Mouse (Mus musculus): ENCODE data around the gene Hoga1. TPM values are rescaled to one million over a fixed set of nuclear protein-coding genes. Genes with fewer than 3 reads are reported as not detected.

The Hoga1 gene
- polyA plus RNA-seq, 1 experiment from 2014 or later, result 1.3 TPM

DNA sequence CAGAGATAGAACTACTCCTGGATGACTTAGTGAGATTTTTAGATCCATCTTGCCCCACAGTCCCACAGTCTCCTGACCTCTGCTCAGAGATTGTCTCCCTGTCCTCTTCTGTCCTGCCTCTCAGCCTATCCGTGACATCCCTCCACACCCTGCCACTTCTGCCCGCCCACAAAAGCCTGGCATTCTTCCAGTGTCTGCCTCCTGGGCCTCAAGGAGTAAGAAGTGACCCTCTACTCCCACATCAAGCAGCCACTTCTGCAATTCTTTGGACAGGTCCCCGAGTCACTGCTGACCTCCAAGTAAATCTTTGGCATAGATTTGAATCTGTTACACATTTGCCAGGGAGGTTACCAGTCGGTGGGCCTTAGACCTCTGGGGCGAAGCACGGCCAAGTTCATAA, 8.8 kb downstream of the Hoga1 start:
- no peak overlapping the region for H3K4me3 ChIP-seq (ENCODE audit: low read length)
- 48% methylated on average over 6 of the region's 6 CpGs for WGBS

DNA sequence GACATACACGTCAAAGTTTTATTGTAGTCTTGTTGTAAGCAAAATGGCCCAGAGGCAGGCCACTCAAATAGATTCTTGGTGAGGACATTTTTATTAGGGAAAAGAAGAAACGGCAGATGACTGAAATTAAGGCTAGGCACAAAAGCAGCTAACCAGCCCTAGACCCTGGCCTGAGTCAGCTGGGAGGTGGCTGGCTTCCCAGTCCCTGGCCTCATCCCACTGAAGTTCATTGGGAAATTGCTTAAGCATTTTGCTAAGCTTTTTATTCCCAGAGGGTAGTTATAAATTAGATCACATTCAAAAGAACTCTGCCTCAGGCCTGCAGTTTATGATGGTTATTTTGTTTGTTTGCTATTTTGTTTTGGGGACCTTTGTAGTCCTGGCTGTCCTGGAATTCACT, 10.5 kb downstream of the Hoga1 start:
- Histone ChIP-seq H3K4me2 (ENCODE audit: low read depth, low read length) (no peak overlapping the region), H3K27ac (ENCODE audit: low read length) (no peak overlapping the region)
- no peak for ATAC-seq (ENCODE audit: low read depth)

More for the DNA sequence above, 8.8 kb downstream of the Hoga1 start:
- Histone ChIP-seq H3K4me2 (ENCODE audit: low read depth, low read length) (no peak overlapping the region), H3K27me3 (ENCODE audit: control insufficient read depth, insufficient read depth, low read depth, low read length) (no peaks in the 10 kb centered on the region), H3K27ac (ENCODE audit: low read length) (no peak overlapping the region), H3K9me3 (ENCODE audit: control insufficient read depth, low read length) (no peaks in the 10 kb centered on the region), H3K9ac (ENCODE audit: low read length) (no peak overlapping the region), H3K36me3 (ENCODE audit: control insufficient read depth, insufficient read depth, low read length) (no peaks in the 10 kb centered on the region), H3K4me1 (replicated peaks; ENCODE audit: control insufficient read depth, insufficient read depth, low read length) (no peaks in the 10 kb centered on the region)
- peak; percentile 51; the same call in 1 of the 2 replicates for ATAC-seq (ENCODE audit: low read depth)

DNA sequence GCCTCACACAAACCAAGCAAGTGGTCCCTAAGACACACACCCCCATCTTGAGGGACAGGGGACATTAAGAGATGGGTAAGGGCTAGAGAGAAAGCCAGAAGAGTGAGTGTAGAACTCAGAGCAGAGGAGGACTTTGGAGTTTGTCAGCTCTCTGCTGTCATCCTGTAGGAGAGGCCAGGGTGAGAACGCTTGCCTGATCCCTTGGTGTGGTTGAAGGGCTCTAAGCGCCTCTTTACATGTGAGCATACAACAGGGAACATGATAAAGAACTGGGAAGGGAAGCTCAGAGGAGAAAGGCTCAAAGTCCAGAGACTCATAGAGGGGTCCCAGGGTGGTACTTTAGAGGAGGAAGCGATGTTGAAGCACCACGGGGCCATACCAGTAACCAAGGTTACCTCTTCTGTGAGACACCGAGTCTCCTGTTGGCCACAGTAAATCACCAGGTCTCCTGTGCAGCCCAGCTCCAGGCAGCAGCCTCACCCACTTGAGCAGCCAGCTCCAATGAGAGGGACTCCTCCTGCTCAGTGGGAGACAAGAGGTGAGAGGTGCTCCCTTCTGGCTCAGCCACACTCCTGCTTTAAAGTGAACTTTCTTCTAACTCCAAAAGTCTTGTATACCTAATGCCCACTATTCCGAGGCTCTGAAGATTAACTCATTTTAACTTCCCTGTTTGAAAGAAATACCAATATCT, 11.5 kb downstream of the Hoga1 start:
- 64% methylated on average over 6 of the region's 6 CpGs for WGBS
- Histone ChIP-seq H3K27ac (ENCODE audit: low read length) (no peak overlapping the region), H3K9ac (ENCODE audit: low read length) (no peak overlapping the region), H3K4me2 (ENCODE audit: low read depth, low read length) (no peak overlapping the region), H3K4me3 (ENCODE audit: low read length) (no peak overlapping the region), H3K9me3 (ENCODE audit: control insufficient read depth, low read length) (no peaks in the 10 kb centered on the region), H3K36me3 (ENCODE audit: control insufficient read depth, insufficient read depth, low read length) (no peaks in the 10 kb centered on the region), H3K27me3 (ENCODE audit: control insufficient read depth, insufficient read depth, low read depth, low read length) (no peaks in the 10 kb centered on the region), H3K4me1 (replicated peaks; ENCODE audit: control insufficient read depth, insufficient read depth, low read length) (no peaks in the 10 kb centered on the region)
- no peak for ATAC-seq (ENCODE audit: low read depth)

More for the DNA sequence above, 10.5 kb downstream of the Hoga1 start:
- Histone ChIP-seq H3K4me3 (ENCODE audit: low read length) (no peak overlapping the region), H3K9me3 (ENCODE audit: control insufficient read depth, low read length) (no peaks in the 10 kb centered on the region), H3K27me3 (ENCODE audit: control insufficient read depth, insufficient read depth, low read depth, low read length) (no peaks in the 10 kb centered on the region), H3K36me3 (ENCODE audit: control insufficient read depth, insufficient read depth, low read length) (no peaks in the 10 kb centered on the region), H3K4me1 (replicated peaks; ENCODE audit: control insufficient read depth, insufficient read depth, low read length) (no peaks in the 10 kb centered on the region), H3K9ac (ENCODE audit: low read length) (no peak overlapping the region)
- 75% methylated on average over 2 of the region's 2 CpGs for WGBS

DNA sequence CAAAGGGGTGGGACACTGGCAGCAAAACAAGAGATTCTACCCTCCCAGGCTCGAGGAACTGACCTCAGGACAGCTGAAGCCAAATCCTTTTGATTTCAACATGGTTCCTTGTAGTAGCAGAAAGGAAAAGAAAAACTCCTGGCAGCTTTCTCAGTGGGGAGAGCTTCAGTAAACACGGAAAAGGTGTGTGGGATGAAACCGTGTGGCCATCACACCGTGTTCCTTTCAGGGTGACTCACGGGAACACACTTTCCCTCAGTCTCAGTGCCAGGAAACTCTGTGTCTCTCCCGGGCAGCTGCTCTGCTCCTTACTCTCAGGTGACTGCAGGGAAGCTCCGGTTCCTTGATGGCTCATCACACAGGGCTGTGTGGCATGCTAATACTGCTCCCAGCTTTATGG, 13.0 kb downstream of the Hoga1 start:
- no peak for ATAC-seq (ENCODE audit: low read depth)
- no peaks in the 10 kb centered on the region for H3K36me3 ChIP-seq (ENCODE audit: control insufficient read depth, insufficient read depth, low read length)
- H3K27me3 ChIP-seq (ENCODE audit: control insufficient read depth, insufficient read depth, low read depth, low read length), result no peaks in the 10 kb centered on the region
- 58% methylated on average over 7 of the region's 7 CpGs for WGBS
- H3K4me1 ChIP-seq (replicated peaks; ENCODE audit: control insufficient read depth, insufficient read depth, low read length), result no peaks in the 10 kb centered on the region
- H3K4me2 ChIP-seq (ENCODE audit: low read depth, low read length), result no peak overlapping the region
- H3K4me3 ChIP-seq (ENCODE audit: low read length), result no peak overlapping the region
- no peak overlapping the region for H3K27ac ChIP-seq (ENCODE audit: low read length)
- no peak overlapping the region for H3K9ac ChIP-seq (ENCODE audit: low read length)
- H3K9me3 ChIP-seq (ENCODE audit: control insufficient read depth, low read length), result no peaks in the 10 kb centered on the region

DNA sequence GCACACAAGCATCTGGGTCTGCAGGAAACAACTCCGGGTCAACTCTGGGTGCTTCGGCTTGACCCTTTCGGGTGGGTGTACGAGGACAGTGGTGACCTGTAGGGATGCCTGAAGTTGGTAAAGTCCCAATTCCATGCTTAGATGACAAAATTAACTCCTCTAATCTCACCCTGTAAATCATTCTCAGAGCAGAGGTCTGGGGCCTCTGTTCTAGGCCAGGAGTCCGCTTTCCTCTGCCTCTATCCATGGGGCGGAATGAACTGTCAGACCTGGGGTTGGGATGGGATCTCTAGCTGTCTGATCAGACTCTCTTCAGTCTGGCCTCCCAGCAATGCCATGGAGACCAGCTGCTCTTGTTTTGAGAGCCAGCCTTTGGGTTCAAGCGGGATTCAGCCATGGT, 16.0 kb downstream of the Hoga1 start:
- H3K9me3 ChIP-seq (ENCODE audit: control insufficient read depth, low read length), result no peaks in the 10 kb centered on the region
- H3K27me3 ChIP-seq (ENCODE audit: control insufficient read depth, insufficient read depth, low read depth, low read length), result no peaks in the 10 kb centered on the region
- H3K4me1 ChIP-seq (replicated peaks; ENCODE audit: control insufficient read depth, insufficient read depth, low read length), result no peaks in the 10 kb centered on the region
- no peak overlapping the region for H3K4me2 ChIP-seq (ENCODE audit: low read depth, low read length)
- no peak overlapping the region for H3K27ac ChIP-seq (ENCODE audit: low read length)
- no peaks in the 10 kb centered on the region for H3K36me3 ChIP-seq (ENCODE audit: control insufficient read depth, insufficient read depth, low read length)
- 88% methylated on average over 7 of the region's 7 CpGs for WGBS
- no peak for ATAC-seq (ENCODE audit: low read depth)
- no peak overlapping the region for H3K4me3 ChIP-seq (ENCODE audit: low read length)
- H3K9ac ChIP-seq (ENCODE audit: low read length), result no peak overlapping the region

DNA sequence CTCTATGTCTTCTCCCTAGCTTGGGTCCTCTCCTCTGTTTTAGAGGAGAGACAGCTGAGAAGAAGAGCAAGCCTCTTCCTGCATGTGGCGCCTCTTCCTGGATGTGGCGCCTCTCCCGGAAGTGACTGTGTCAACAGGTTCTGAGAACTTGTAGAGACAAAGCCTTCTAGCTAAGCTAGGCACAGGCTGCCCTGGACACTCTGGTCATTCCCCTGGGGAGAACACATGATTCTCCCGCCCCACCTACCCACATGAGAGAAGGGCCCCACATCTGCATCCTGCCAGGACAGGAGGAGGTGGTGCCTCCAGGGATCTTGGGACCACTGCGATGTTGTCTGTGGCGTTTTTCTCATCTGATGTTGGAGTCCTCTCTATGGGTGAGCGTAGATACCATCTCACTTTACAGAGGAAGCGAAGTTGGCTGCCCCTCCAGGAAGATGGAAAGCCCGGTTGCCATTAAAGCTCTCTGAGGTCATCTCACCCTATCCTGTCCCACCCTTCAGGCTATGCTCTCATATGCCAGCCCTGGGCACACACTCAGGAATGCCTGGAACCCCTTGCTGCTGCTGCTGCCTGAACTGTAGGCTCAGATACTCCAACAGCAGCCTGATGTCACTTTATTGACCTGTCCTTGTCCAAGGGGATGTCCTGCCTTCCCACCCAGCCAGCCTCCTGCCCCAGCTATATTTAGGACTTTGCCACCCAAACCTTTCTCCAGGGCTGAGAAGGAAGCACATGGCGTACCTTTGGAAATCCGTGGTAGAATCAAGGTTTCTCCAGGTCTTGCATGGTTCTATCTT, 23.2 kb downstream of the Hoga1 start:
- Histone ChIP-seq H3K4me2 (ENCODE audit: low read depth, low read length) (peak overlapping the region; percentile 29; the same call in 1 of the 2 replicates), H3K27me3 (ENCODE audit: control insufficient read depth, insufficient read depth, low read depth, low read length) (no peaks in the 10 kb centered on the region), H3K9me3 (ENCODE audit: control insufficient read depth, low read length) (no peaks in the 10 kb centered on the region), H3K36me3 (ENCODE audit: control insufficient read depth, insufficient read depth, low read length) (no peaks in the 10 kb centered on the region), H3K4me1 (replicated peaks; ENCODE audit: control insufficient read depth, insufficient read depth, low read length) (no peaks in the 10 kb centered on the region), H3K9ac (ENCODE audit: low read length) (no peak overlapping the region), H3K27ac (ENCODE audit: low read length) (0 out of 2 replicates have a peak overlapping the region, but pooled peaks have one; percentile 5), H3K4me3 (ENCODE audit: low read length) (no peak overlapping the region)
- 77% methylated on average over 11 of the region's 11 CpGs for WGBS
- ATAC-seq (ENCODE audit: low read depth), result peak; percentile 31; the same call in 1 of the 2 replicates

DNA sequence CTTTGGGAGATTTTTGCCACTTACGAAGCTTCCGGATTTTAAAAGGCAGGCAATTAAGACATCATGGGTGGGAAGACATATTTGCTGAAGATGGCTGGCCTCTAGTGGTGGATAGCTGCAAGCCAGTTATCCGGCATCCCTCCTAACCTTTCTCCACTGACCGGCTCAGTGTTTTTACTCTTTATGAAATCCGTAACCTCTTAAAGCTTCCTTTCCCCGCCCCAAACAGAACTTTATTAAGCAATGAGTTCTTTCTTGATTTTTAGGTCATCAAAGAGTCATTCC, 23.8 kb downstream of the Hoga1 start:
- Histone ChIP-seq H3K4me2 (ENCODE audit: low read depth, low read length) (peak overlapping the region; percentile 29; the same call in 1 of the 2 replicates), H3K9ac (ENCODE audit: low read length) (no peak overlapping the region), H3K27me3 (ENCODE audit: control insufficient read depth, insufficient read depth, low read depth, low read length) (no peaks in the 10 kb centered on the region), H3K36me3 (ENCODE audit: control insufficient read depth, insufficient read depth, low read length) (no peaks in the 10 kb centered on the region), H3K9me3 (ENCODE audit: control insufficient read depth, low read length) (no peaks in the 10 kb centered on the region), H3K4me3 (ENCODE audit: low read length) (no peak overlapping the region), H3K4me1 (replicated peaks; ENCODE audit: control insufficient read depth, insufficient read depth, low read length) (no peaks in the 10 kb centered on the region), H3K27ac (ENCODE audit: low read length) (no peak overlapping the region)
- no peak for ATAC-seq (ENCODE audit: low read depth)
- 46% methylated on average over 6 of the region's 6 CpGs for WGBS

DNA sequence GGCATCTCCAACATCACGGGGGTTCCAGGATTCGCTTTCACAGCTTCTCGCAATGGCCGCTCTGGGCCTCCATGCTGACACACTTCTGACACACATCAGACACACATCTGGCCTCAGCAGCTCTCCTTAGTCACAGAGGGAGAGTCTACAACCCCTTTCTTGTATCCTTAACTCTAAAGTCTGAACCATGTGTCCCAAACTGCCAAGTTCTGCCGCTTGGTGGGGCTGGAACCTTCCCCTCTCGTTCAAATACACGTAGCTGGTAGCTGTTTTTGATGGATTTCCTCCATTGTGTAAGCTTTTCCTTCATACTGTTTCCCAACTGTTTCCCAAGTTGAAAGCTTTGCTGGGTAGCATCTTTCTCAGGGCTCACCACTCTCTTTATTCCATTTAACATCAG, 25.8 kb downstream of the Hoga1 start:
- no peak overlapping the region for H3K4me2 ChIP-seq (ENCODE audit: low read depth, low read length)
- H3K9ac ChIP-seq (ENCODE audit: low read length), result no peak overlapping the region
- H3K27ac ChIP-seq (ENCODE audit: low read length), result no peak overlapping the region
- no peaks in the 10 kb centered on the region for H3K9me3 ChIP-seq (ENCODE audit: control insufficient read depth, low read length)
- ATAC-seq (ENCODE audit: low read depth), result no peak
- no peak overlapping the region for H3K4me3 ChIP-seq (ENCODE audit: low read length)
- H3K4me1 ChIP-seq (replicated peaks; ENCODE audit: control insufficient read depth, insufficient read depth, low read length), result no peaks in the 10 kb centered on the region
- H3K36me3 ChIP-seq (ENCODE audit: control insufficient read depth, insufficient read depth, low read length), result no peaks in the 10 kb centered on the region
- H3K27me3 ChIP-seq (ENCODE audit: control insufficient read depth, insufficient read depth, low read depth, low read length), result no peaks in the 10 kb centered on the region
- 68% methylated on average over 7 of the region's 7 CpGs for WGBS

DNA sequence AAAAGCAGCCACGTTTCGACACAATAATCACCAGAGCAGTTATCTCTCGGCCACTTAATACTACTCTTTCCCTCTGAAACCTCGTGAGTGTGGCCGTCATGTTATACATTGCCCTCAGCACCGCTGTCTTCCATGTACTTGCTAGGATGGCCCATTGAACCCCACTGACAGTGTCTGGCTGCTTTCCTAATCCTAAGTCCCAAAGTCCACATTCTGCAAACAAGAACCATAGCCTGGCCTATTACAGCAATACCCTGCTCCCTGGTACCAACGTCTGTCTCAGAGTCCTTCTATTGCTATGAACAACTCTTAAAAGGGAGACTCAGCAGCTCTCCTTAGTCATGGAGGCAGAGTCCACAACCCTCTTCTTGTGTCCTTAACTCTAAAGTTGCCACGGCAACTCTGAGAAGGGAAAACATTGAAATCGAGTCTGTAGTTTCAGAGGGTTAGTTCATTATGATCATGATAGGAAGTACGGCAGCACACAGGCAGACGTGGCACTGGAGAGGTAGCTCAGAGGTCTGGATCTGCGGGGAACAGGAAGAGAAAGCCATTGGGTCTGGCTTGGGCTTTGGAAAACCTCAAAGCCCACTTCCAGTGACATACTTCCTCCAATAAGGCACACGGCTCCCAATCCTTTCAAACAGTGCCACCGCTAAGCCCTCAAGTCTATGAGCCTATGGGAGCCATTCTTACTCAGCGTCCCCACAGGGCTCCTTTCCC, 26.6 kb downstream of the Hoga1 start:
- Histone ChIP-seq H3K9ac (ENCODE audit: low read length) (no peak overlapping the region), H3K27ac (ENCODE audit: low read length) (no peak overlapping the region), H3K27me3 (ENCODE audit: control insufficient read depth, insufficient read depth, low read depth, low read length) (no peaks in the 10 kb centered on the region), H3K9me3 (ENCODE audit: control insufficient read depth, low read length) (no peaks in the 10 kb centered on the region), H3K36me3 (ENCODE audit: control insufficient read depth, insufficient read depth, low read length) (no peaks in the 10 kb centered on the region), H3K4me1 (replicated peaks; ENCODE audit: control insufficient read depth, insufficient read depth, low read length) (no peaks in the 10 kb centered on the region), H3K4me2 (ENCODE audit: low read depth, low read length) (no peak overlapping the region), H3K4me3 (ENCODE audit: low read length) (no peak overlapping the region)
- WGBS, result 67% methylated on average over 15 of the region's 15 CpGs
- ATAC-seq (ENCODE audit: low read depth), result no peak

Data from lung, embryonic 16.5 days (tissue).